Comparison of ENCODE assay signal across 9 mouse cellular contexts in the genomic region with DNA sequence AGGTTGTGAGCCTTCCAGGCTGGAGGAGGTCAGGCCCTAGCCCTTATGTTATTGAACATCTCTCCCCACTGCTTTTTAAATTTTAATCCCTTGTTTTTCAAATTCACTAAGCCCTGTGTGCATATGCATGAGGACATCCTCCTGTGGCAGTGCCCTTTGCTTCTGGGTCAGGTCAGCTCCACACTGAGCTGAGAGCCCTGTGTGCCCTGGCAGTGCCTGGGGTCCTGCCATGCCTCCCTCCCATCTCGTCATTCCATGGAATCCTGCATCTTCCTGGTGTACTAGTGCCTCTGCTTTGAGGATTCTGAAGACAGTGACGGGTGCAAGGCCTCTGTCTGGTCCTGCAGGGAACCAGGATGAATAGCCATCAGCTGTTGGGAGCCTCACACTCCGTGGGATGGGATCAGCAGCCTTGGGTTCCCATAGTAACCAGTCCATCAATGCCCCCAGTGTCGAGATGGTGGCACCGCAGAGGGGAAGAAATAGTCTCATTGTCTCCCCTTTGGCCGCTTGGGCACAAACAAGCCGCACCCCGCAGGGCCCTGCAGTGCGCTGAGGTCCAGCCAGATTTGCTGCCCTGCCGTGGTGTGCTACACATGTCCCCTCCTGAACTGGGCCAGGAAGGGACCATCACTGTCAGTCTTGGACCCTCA. TPM values are rescaled to one million over a fixed set of nuclear protein-coding genes. Genes with fewer than 3 reads are reported as not detected.
DNase-seq lines count a peak whose midpoint lies in the region; ATAC-seq and TF ChIP-seq lines count a peak whose summit lies in the region.
"Had no signal": no experiment of that assay in that cellular context is flagged by ENCODE, and none has a peak within 500 bp of the region (broad histone marks: within the 10 kb centered on the region; RNA-seq: fewer than 3 reads in every experiment).

No protein-coding gene starts in this region.

- H3K4me1 ChIP-seq in thymus, adult 2 months (replicated peaks; ENCODE audit: control insufficient read depth, insufficient read depth, low read length): no peaks in the 10 kb centered on the region

- no peak for TF ChIP-seq CTCF in thymus, adult 2 months (IDR thresholded peaks at IDR 0.05; ENCODE audit: borderline replicate concordance, control insufficient read depth, extremely low read depth, insufficient read depth, low read length, poor library complexity)

- H3K36me3 ChIP-seq in thymus, adult 2 months (ENCODE audit: control insufficient read depth, insufficient read depth, low read length): no peaks in the 10 kb centered on the region

- DNase-seq in cerebellum, adult 11-12 months: peak; percentile 54
- peak; percentile 22 for DNase-seq in embryo, embryonic 9.5 days (ENCODE audit: extremely low spot score)
- peak; percentile 67 to 85 for DNase-seq in layer of hippocampus, adult 8-10 months (ENCODE audit: low spot score in 2 of 2)
- DNase-seq in neural tube, embryonic 10.5 days (ENCODE audit: extremely low spot score, low spot score): peak; percentile 29
- no peak for DNase-seq in thymus, adult 2 months
- DNase-seq in kidney, postnatal 36 days: no peak
- no peak for DNase-seq in lung, postnatal 14 days

- H3K27me3 ChIP-seq in thymus, adult 2 months (ENCODE audit: control insufficient read depth, insufficient read depth, low read length): no peaks in the 10 kb centered on the region

- no peak for TF ChIP-seq POLR2A in thymus, adult 2 months (IDR thresholded peaks at IDR 0.05; ENCODE audit: control insufficient read depth, extremely low read depth, insufficient read depth, low read length, poor library complexity)

- H3K4me3 ChIP-seq in thymus, adult 2 months (ENCODE audit: control insufficient read depth, insufficient read depth, low read length): no peak overlapping the region
- H3K4me3 ChIP-seq: myocyte had no signal

- no peak for ATAC-seq in CD4-positive, CD25-positive, alpha-beta regulatory T cell, adult 4 months

- 75% methylated on average over 10 of the region's 10 CpGs for WGBS in thymus, adult 2 months

- H3K27ac ChIP-seq in thymus, adult 2 months (ENCODE audit: control insufficient read depth, insufficient read depth, low read length): no peak overlapping the region

RNA-seq across cellular contexts. Expression of a gene that starts 9.5 kb away (rescaled TPM):
- 10 to 100 TPM; 12.8 to 23.4 (median 18.9) TPM for total RNA-seq in layer of hippocampus, adult 8-10 months (2022)
- polyA plus RNA-seq in thymus, adult 2 months (2012; rRNA removed): 4.1 and 4.5 TPM in 2 replicates
- polyA plus RNA-seq in CD4-positive, CD25-positive, alpha-beta regulatory T cell, adult 4 months (2017; shearing (Covaris generic)): not detected

Comparison
In these comparisons a context has a peak if more than half of its experiments do, and no peak if none do; other contexts are left out.
1. DNase-seq: peak in cerebellum, adult 11-12 months (single experiment), embryo, embryonic 9.5 days (single experiment), layer of hippocampus, adult 8-10 months (2 of 2) and neural tube, embryonic 10.5 days (single experiment); none in thymus, adult 2 months (single experiment), kidney, postnatal 36 days (0 of 2) and lung, postnatal 14 days (single experiment).